Mouse (Mus musculus) heart, embryonic 15.5 days (tissue): ENCODE measurements at regions not wholly inside any gene's neighbourhood (a gene's known extent, or its start where the extent isn't known, plus 50 kb on each side); places are given as distances from the start of the nearest gene placed in this dataset.

Source experiments
- ATAC-seq: fragments of 200-750 bp; cut with Nextera tagmentation; replicated peaks from 2 replicates; pipeline ENCODE4 v1.8.0; 2017; ENCODE audit warnings: low read depth, moderate TSS enrichment; ENCODE audit not compliant: insufficient number of reproducible peaks, insufficient read depth, low FRiP score
- H3K27ac ChIP-seq: fragments of 300-500 bp; sonication (generic); 2 replicates; pipeline ENCODE4 v1.5.1; 2015; ENCODE audit warnings: mild to moderate bottlenecking, inconsistent platforms
- H3K27me3 ChIP-seq: fragments of 300-500 bp; sonication (generic); 2 replicates; pipeline ENCODE4 v1.6.1; 2015; ENCODE audit warnings: inconsistent platforms
- H3K36me3 ChIP-seq: fragments of 300-500 bp; sonication (generic); 2 replicates; pipeline ENCODE4 v1.6.1; 2015; ENCODE audit warnings: mild to moderate bottlenecking, inconsistent platforms
- H3K4me1 ChIP-seq: fragments of 300-500 bp; sonication (generic); replicated peaks from 2 replicates; pipeline ENCODE4 v1.6.1; 2015; ENCODE audit warnings: inconsistent platforms
- H3K4me2 ChIP-seq: fragments of 300-500 bp; sonication (generic); 2 replicates; pipeline ENCODE4 v1.6.1; 2015; ENCODE audit warnings: inconsistent platforms, mild to moderate bottlenecking, moderate library complexity
- H3K4me3 ChIP-seq: fragments of 300-500 bp; sonication (generic); 2 replicates; pipeline ENCODE4 v1.5.1; 2015; ENCODE audit warnings: mild to moderate bottlenecking, inconsistent platforms
- H3K9ac ChIP-seq: fragments of 300-500 bp; sonication (generic); 2 replicates; pipeline ENCODE4 v1.6.1; 2015; ENCODE audit warnings: mild to moderate bottlenecking, inconsistent platforms
- H3K9me3 ChIP-seq: fragments of 300-500 bp; sonication (generic); replicated peaks from 2 replicates; pipeline ENCODE4 v1.6.1; 2016; ENCODE audit warnings: inconsistent platforms
- WGBS: fragments of 180-500 bp; shearing (Covaris S2); methylation state at CpG from one replicate; pipeline ENCODE4 v1.1.7; 2015; ENCODE audit warnings: mixed read lengths; 5-methylcytosine and 5-hydroxymethylcytosine counted together

GRCm38 (mm10) chr8:78050768-78051167 is 162.3 kb upstream of the Ttc29 start:
- no peak for ATAC-seq
- H3K27ac ChIP-seq, result no peak overlapping the region

GRCm38 (mm10) chr8:78054435-78054834 is 158.7 kb upstream of the Ttc29 start:
- H3K9me3 ChIP-seq, result no peaks in the 10 kb centered on the region
- no peak overlapping the region for H3K9ac ChIP-seq
- 0 out of 2 replicates have a peak, but pooled peaks cover 3% of the 10 kb centered on the region for H3K4me1 ChIP-seq
- no peak overlapping the region for H3K4me2 ChIP-seq
- no peak overlapping the region for H3K27ac ChIP-seq
- ATAC-seq, result no peak
- no peaks in the 10 kb centered on the region for H3K36me3 ChIP-seq
- H3K4me3 ChIP-seq, result no peak overlapping the region
- 8% methylated on average over 5 of the region's 5 CpGs for WGBS
- no peaks in the 10 kb centered on the region for H3K27me3 ChIP-seq

More at GRCm38 (mm10) chr8:78050768-78051167, 162.3 kb upstream of the Ttc29 start:
- 0 out of 2 replicates have a peak, but pooled peaks cover 3% of the 10 kb centered on the region for H3K4me1 ChIP-seq
- no peaks in the 10 kb centered on the region for H3K27me3 ChIP-seq
- 65% methylated on average over 3 of the region's 3 CpGs for WGBS
- H3K36me3 ChIP-seq, result no peaks in the 10 kb centered on the region
- no peak overlapping the region for H3K9ac ChIP-seq
- no peak overlapping the region for H3K4me3 ChIP-seq
- no peaks in the 10 kb centered on the region for H3K9me3 ChIP-seq
- no peak overlapping the region for H3K4me2 ChIP-seq

- Histone ChIP-seq H3K4me3 (no peak overlapping the region), H3K36me3 (no peaks in the 10 kb centered on the region), H3K4me2 (no peak overlapping the region), H3K27ac (no peak overlapping the region), H3K4me1 (0 out of 2 replicates have a peak, but pooled peaks cover 3% of the 10 kb centered on the region), H3K9me3 (no peaks in the 10 kb centered on the region), H3K27me3 (no peaks in the 10 kb centered on the region), H3K9ac (no peak overlapping the region)
- ATAC-seq, result no peak
- 23% methylated on average over 8 of the region's 8 CpGs for WGBS
Measured at GRCm38 (mm10) chr8:78054920-78055319, 158.2 kb upstream of the Ttc29 start.

- no peaks in the 10 kb centered on the region for H3K9me3 ChIP-seq
- H3K27ac ChIP-seq, result no peak overlapping the region
- ATAC-seq, result no peak
- H3K27me3 ChIP-seq, result no peaks in the 10 kb centered on the region
- 59% methylated on average over 3 of the region's 3 CpGs for WGBS
- H3K4me2 ChIP-seq, result no peak overlapping the region
- H3K36me3 ChIP-seq, result no peaks in the 10 kb centered on the region
- H3K4me3 ChIP-seq, result no peak overlapping the region
- 0 out of 2 replicates have a peak, but pooled peaks cover 3% of the 10 kb centered on the region for H3K4me1 ChIP-seq
- no peak overlapping the region for H3K9ac ChIP-seq
Measured at GRCm38 (mm10) chr8:78055531-78055930, 157.6 kb upstream of the Ttc29 start.

- H3K4me2 ChIP-seq, result no peak overlapping the region
- H3K9ac ChIP-seq, result no peak overlapping the region
- no peak overlapping the region for H3K27ac ChIP-seq
- no peaks in the 10 kb centered on the region for H3K27me3 ChIP-seq
- no peak for ATAC-seq
- H3K9me3 ChIP-seq, result no peaks in the 10 kb centered on the region
- no peak overlapping the region for H3K4me3 ChIP-seq
- 43% methylated on average over 4 of the region's 4 CpGs for WGBS
- H3K36me3 ChIP-seq, result no peaks in the 10 kb centered on the region
- H3K4me1 ChIP-seq, result 0 out of 2 replicates have a peak, but pooled peaks cover 3% of the 10 kb centered on the region
Measured at GRCm38 (mm10) chr8:78057357-78057756, 155.7 kb upstream of the Ttc29 start.

GRCm38 (mm10) chr8:78061827-78062719 is 151.0 kb upstream of the Ttc29 start:
- H3K4me1 ChIP-seq, result no peaks in the 10 kb centered on the region
- H3K9ac ChIP-seq, result no peak overlapping the region
- peaks cover 8% of the 10 kb centered on the region; the same call in 1 of the 2 replicates for H3K27me3 ChIP-seq
- H3K9me3 ChIP-seq, result no peaks in the 10 kb centered on the region
- WGBS, result 49% methylated on average over 9 of the region's 9 CpGs
- no peaks in the 10 kb centered on the region for H3K36me3 ChIP-seq
- no peak overlapping the region for H3K4me2 ChIP-seq
- H3K4me3 ChIP-seq, result no peak overlapping the region
- H3K27ac ChIP-seq, result no peak overlapping the region
- no peak for ATAC-seq

GRCm38 (mm10) chr8:78063529-78063928 is 149.6 kb upstream of the Ttc29 start:
- H3K27me3 ChIP-seq, result peaks cover 13% of the 10 kb centered on the region
- no peaks in the 10 kb centered on the region for H3K36me3 ChIP-seq
- no peak overlapping the region for H3K27ac ChIP-seq
- no peak for ATAC-seq
- H3K9me3 ChIP-seq, result no peaks in the 10 kb centered on the region
- H3K4me3 ChIP-seq, result peak overlapping the region; percentile 41
- H3K9ac ChIP-seq, result peak overlapping the region; percentile 23; the same call in 1 of the 2 replicates
- H3K4me2 ChIP-seq, result peak overlapping the region; percentile 67
- 3% methylated on average over 13 of the region's 13 CpGs for WGBS
- no peaks in the 10 kb centered on the region for H3K4me1 ChIP-seq

- Histone ChIP-seq H3K4me2 (peak overlapping the region; percentile 67), H3K27me3 (peaks cover 13% of the 10 kb centered on the region), H3K4me1 (no peaks in the 10 kb centered on the region), H3K4me3 (peak overlapping the region; percentile 41), H3K9me3 (no peaks in the 10 kb centered on the region), H3K9ac (0 out of 2 replicates have a peak overlapping the region, but pooled peaks have one; percentile 23), H3K27ac (no peak overlapping the region), H3K36me3 (no peaks in the 10 kb centered on the region)
- 27% methylated on average over 13 of the region's 13 CpGs for WGBS
- no peak for ATAC-seq
Measured at GRCm38 (mm10) chr8:78064161-78064560, 148.9 kb upstream of the Ttc29 start.

- Histone ChIP-seq H3K27ac (no peak overlapping the region), H3K27me3 (peaks cover 13% of the 10 kb centered on the region)
Measured at GRCm38 (mm10) chr8:78065890-78066493, 147.1 kb upstream of the Ttc29 start.

GRCm38 (mm10) chr8:78068087-78068910 is 144.8 kb upstream of the Ttc29 start:
- Histone ChIP-seq H3K36me3 (no peaks in the 10 kb centered on the region), H3K4me1 (no peaks in the 10 kb centered on the region), H3K27me3 (peaks cover 13% of the 10 kb centered on the region), H3K27ac (no peak overlapping the region), H3K9me3 (no peaks in the 10 kb centered on the region), H3K4me3 (no peak overlapping the region), H3K4me2 (no peak overlapping the region), H3K9ac (no peak overlapping the region)
- WGBS, result 30% methylated on average over 13 of the region's 13 CpGs
- no peak for ATAC-seq

More at GRCm38 (mm10) chr8:78065890-78066493, 147.1 kb upstream of the Ttc29 start:
- H3K4me3 ChIP-seq, result no peak overlapping the region
- no peak overlapping the region for H3K4me2 ChIP-seq
- no peak overlapping the region for H3K9ac ChIP-seq
- H3K4me1 ChIP-seq, result no peaks in the 10 kb centered on the region
- no peaks in the 10 kb centered on the region for H3K9me3 ChIP-seq
- ATAC-seq, result no peak
- 48% methylated on average over 10 of the region's 10 CpGs for WGBS
- no peaks in the 10 kb centered on the region for H3K36me3 ChIP-seq

- no peak for ATAC-seq
- Histone ChIP-seq H3K4me3 (no peak overlapping the region), H3K27me3 (no peaks in the 10 kb centered on the region), H3K4me1 (peaks cover 17% of the 10 kb centered on the region), H3K4me2 (no peak overlapping the region), H3K9ac (no peak overlapping the region), H3K36me3 (no peaks in the 10 kb centered on the region), H3K27ac (no peak overlapping the region), H3K9me3 (no peaks in the 10 kb centered on the region)
- 72% methylated on average over 7 of the region's 7 CpGs for WGBS
Measured at GRCm38 (mm10) chr8:78073821-78074220, 139.3 kb upstream of the Ttc29 start.
